ENCODE assay signal across 11 mouse cellular contexts in genomic region chr10:120431435-120431834, GRCm38 (mm10). TPM values are rescaled to one million over a fixed set of nuclear protein-coding genes. Genes with fewer than 3 reads are reported as not detected.
DNase-seq lines count a peak whose midpoint lies in the region; TF ChIP-seq lines count a peak whose summit lies in the region.
"Had no signal": no experiment of that assay in that cellular context is flagged by ENCODE, and none has a peak within 500 bp of the region (broad histone marks: within the 10 kb centered on the region; RNA-seq: fewer than 3 reads in every experiment).

No protein-coding gene starts in this region.

- TF ChIP-seq POLR2A in heart, adult 2 months (IDR thresholded peaks at IDR 0.05; ENCODE audit: insufficient read depth, low read depth, low read length) = no peak
- TF ChIP-seq POLR2A in bone marrow, adult 2 months (IDR thresholded peaks at IDR 0.05; ENCODE audit: borderline replicate concordance, control insufficient read depth, low read depth, low read length) = no peak

- H3K27ac ChIP-seq in heart, adult 2 months = no peak overlapping the region
- H3K27ac ChIP-seq in bone marrow, adult 2 months (ENCODE audit: control insufficient read depth, insufficient read depth, low read depth, low read length, poor library complexity) = no peak overlapping the region
- H3K27ac ChIP-seq: heart, embryonic 13.5 days; neural tube, embryonic 13.5 days had no signal

- TF ChIP-seq EP300 in heart, adult 2 months (IDR thresholded peaks at IDR 0.05; ENCODE audit: insufficient read depth, low read depth, low read length) = no peak

- no peak overlapping the region for H3ac ChIP-seq in C2C12 (ENCODE audit: control insufficient read depth, insufficient read length, low read depth)

- no peaks in the 10 kb centered on the region for H3K79me2 ChIP-seq in heart, adult 2 months (replicated peaks; ENCODE audit: control insufficient read depth, insufficient read depth, low read length)
- H3K79me2 ChIP-seq in C2C12 (ENCODE audit: control insufficient read depth, insufficient read depth) = peaks cover 99% of the 10 kb centered on the region

- 74% methylated on average over 2 of the region's 2 CpGs for WGBS in heart, adult 2 months
- WGBS in bone marrow, adult 2 months = 50% methylated on average over 2 of the region's 2 CpGs

- no peak overlapping the region for H3K9ac ChIP-seq in heart, adult 2 months (ENCODE audit: low read depth, low read length)
- H3K9ac ChIP-seq: heart, embryonic 13.5 days; neural tube, embryonic 13.5 days had no signal

- no peak overlapping the region for H3K4me3 ChIP-seq in heart, adult 2 months
- H3K4me3 ChIP-seq in C2C12 (ENCODE audit: insufficient read depth, poor library complexity, severe bottlenecking) = no peak overlapping the region
- H3K4me3 ChIP-seq in bone marrow, adult 2 months (replicated peaks; ENCODE audit: control insufficient read depth, low read depth, low read length) = no peak overlapping the region
- H3K4me3 ChIP-seq: heart, embryonic 13.5 days; neural tube, embryonic 13.5 days had no signal

- H3K79me3 ChIP-seq in C2C12 (ENCODE audit: low read depth) = peaks cover 72% of the 10 kb centered on the region

- H3K4me1 ChIP-seq in heart, adult 2 months (ENCODE audit: control insufficient read depth, insufficient read depth, low read length) = no peaks in the 10 kb centered on the region; the same call in 1 of the 2 replicates
- H3K4me1 ChIP-seq in bone marrow, adult 2 months (ENCODE audit: control insufficient read depth, insufficient read depth, low read length) = no peaks in the 10 kb centered on the region

- no peaks in the 10 kb centered on the region for H3K27me3 ChIP-seq in heart, adult 2 months (ENCODE audit: control insufficient read depth, insufficient read depth, low read length)
- H3K27me3 ChIP-seq in C2C12 (ENCODE audit: control insufficient read depth, insufficient read depth, insufficient read length) = no peaks in the 10 kb centered on the region
- H3K27me3 ChIP-seq: heart, embryonic 13.5 days; neural tube, embryonic 13.5 days had no signal

- H3K36me3 ChIP-seq in heart, adult 2 months (ENCODE audit: control insufficient read depth, insufficient read depth, low read length) = no peaks in the 10 kb centered on the region
- peaks cover 93% of the 10 kb centered on the region for H3K36me3 ChIP-seq in C2C12 (ENCODE audit: control insufficient read depth, insufficient read depth)
- H3K36me3 ChIP-seq: neural tube, embryonic 13.5 days had no signal

- peak; percentile 45 for TF ChIP-seq CTCF in heart, adult 2 months (IDR thresholded peaks at IDR 0.05)
- TF ChIP-seq CTCF in C2C12 (IDR thresholded peaks at IDR 0.05; ENCODE audit: control insufficient read depth, insufficient read depth, insufficient read length) = peak; percentile 20
- TF ChIP-seq CTCF in bone marrow, adult 2 months (IDR thresholded peaks at IDR 0.05; ENCODE audit: control insufficient read depth, insufficient read depth, low read length) = peak; percentile 16; the same call in 1 of the 2 replicates

- no peak for DNase-seq in heart, adult 2 months
- no peak for DNase-seq in heart, adult 8-10 months (ENCODE audit: low spot score)
- DNase-seq in left cerebral cortex, postnatal 14 days (ENCODE audit: low spot score in 2 of 2) = peak; percentile 33 to 51
- DNase-seq in left cerebral cortex, adult 9 months (ENCODE audit: low spot score in 2 of 2) = no peak
- no peak for DNase-seq in gastrocnemius, postnatal 4 days (ENCODE audit: low spot score in 2 of 2)
- DNase-seq: adrenal gland, postnatal 25 days; spleen, adult 18-20 months had no signal

- intact Hi-C loops in heart, adult 2 months (cut with DNase I) = no loop called here
- intact Hi-C loops in left cerebral cortex, postnatal 14 days (cut with DNase I) = loop anchor here (5.0 kb wide), 2 partner anchors 271 to 431 kb away; no protein-coding TSS in a partner anchor

TF ChIP-seq in C2C12, 6 proteins besides CTCF, POLR2A, EP300 and RAD21:
- no peak for TF ChIP-seq USF1 (IDR thresholded peaks at IDR 0.05; ENCODE audit: low read depth)
- no peak for TF ChIP-seq MYOD1 (IDR thresholded peaks at IDR 0.05; ENCODE audit: control insufficient read depth, insufficient read length, low read depth)
- TF ChIP-seq CEBPB (IDR thresholded peaks at IDR 0.05; ENCODE audit: low read depth) = no peak
- no peak for TF ChIP-seq FOSL1 (IDR thresholded peaks at IDR 0.05; ENCODE audit: insufficient read depth, low read length, poor library complexity, severe bottlenecking)
- no peak for TF ChIP-seq MAX (IDR thresholded peaks at IDR 0.05)
- no peak for TF ChIP-seq MYOG (IDR thresholded peaks at IDR 0.05; ENCODE audit: control insufficient read depth, extremely low read depth, insufficient read length)

RNA-seq across cellular contexts. Expression of gene Hmga2, which starts 44.8 kb away (rescaled TPM):
- not detected for total RNA-seq in heart, adult 2 months (2021)
- polyA plus RNA-seq in heart, adult 2 months (2012; rRNA removed) = not detected in 2 replicates
- total RNA-seq in heart, adult 8-10 months (2022) = not detected
- under 1 TPM in 1 of 2 experiments, not detected in 1; 0.11 TPM for total RNA-seq in left cerebral cortex, postnatal 14 days (2021)
- polyA plus RNA-seq in C2C12 (2012; fragmentation: generic; extraction: Trizol) = 59.9 TPM
- 0.50 and 3.2 TPM in 2 replicates for polyA plus RNA-seq in bone marrow, adult 2 months (2011; ENCODE audit: insufficient read depth, insufficient read length, low replicate concordance, missing spikeins)
- total RNA-seq in gastrocnemius, postnatal 4 days (2021) = 1 to 10 TPM; 1.6 to 2.0 TPM

Comparison
In these comparisons a context has a peak if more than half of its experiments do, and no peak if none do; other contexts are left out.
1. DNase-seq: peak in left cerebral cortex, postnatal 14 days (2 of 2); none in heart, adult 2 months (0 of 2), heart, adult 8-10 months (single experiment), left cerebral cortex, adult 9 months (0 of 2) and gastrocnemius, postnatal 4 days (0 of 2).
2. Peak in every context shown above with its lines, with median percentiles within 50 percentile points of each other: CTCF ChIP-seq.